Mouse (Mus musculus) G1E (cell line): Measurements from ENCODE around the gene Dyrk4. TPM values are rescaled to one million over a fixed set of nuclear protein-coding genes. Genes with fewer than 3 reads are reported as not detected.

Experiments
- ATAC-seq: 2 replicates; pipeline ENCODE4 v1.8.0; 2016; ENCODE audit warnings: mild to moderate bottlenecking; ENCODE audit not compliant: insufficient number of reproducible peaks, poor library complexity, low FRiP score, severe bottlenecking; ENCODE audit errors: extremely low read depth
- DNase-seq: peaks from one replicate; pipeline ENCODE4 v3.0.0; 2012; ENCODE audit warnings: low spot score
- H3K27me3 ChIP-seq: 2 replicates; pipeline ENCODE4 v1.6.1; 2012; ENCODE audit warnings: mild to moderate bottlenecking, low read length, inconsistent platforms; ENCODE audit not compliant: insufficient read depth
- H3K36me3 ChIP-seq: replicated peaks from 2 replicates; pipeline ENCODE3; 2012; ENCODE audit warnings: mild to moderate bottlenecking, inconsistent platforms
- H3K4me1 ChIP-seq: 2 replicates; pipeline ENCODE4 v1.6.1; 2012; ENCODE audit warnings: low read depth, low read length, inconsistent platforms, mixed read lengths; ENCODE audit not compliant: insufficient read depth
- H3K4me3 ChIP-seq: 2 replicates; pipeline ENCODE4 v1.5.1; 2012; ENCODE audit warnings: low read depth, mild to moderate bottlenecking, inconsistent platforms, low read length, moderate library complexity, mixed read lengths
- H3K9me3 ChIP-seq: replicated peaks from 2 replicates; pipeline ENCODE4 v1.6.1; 2012; ENCODE audit warnings: inconsistent platforms
- CTCF ChIP-seq: IDR thresholded peaks from 2 replicates; pipeline ENCODE4 v1.5.1; 2012; ENCODE audit warnings: low read depth, low read length, inconsistent platforms, mixed read lengths
- GATA1 ChIP-seq: IDR thresholded peaks from 2 replicates; pipeline ENCODE4 v1.6.1; 2012; ENCODE audit warnings: borderline replicate concordance, low read length, inconsistent platforms, mixed read lengths
- GATA2 ChIP-seq: IDR thresholded peaks from 2 replicates; pipeline ENCODE4 v1.6.1; 2012; ENCODE audit warnings: low read depth, low read length, inconsistent platforms, borderline replicate concordance
- POLR2AphosphoS5 ChIP-seq: IDR thresholded peaks from 2 replicates; pipeline ENCODE4 v1.6.1; 2012; ENCODE audit warnings: low read depth, low read length, inconsistent platforms; ENCODE audit not compliant: insufficient replicate concordance
- TAL1 ChIP-seq: conservative IDR thresholded peaks from 2 replicates; pipeline ENCODE4 v1.6.1; 2012; ENCODE audit warnings: low read depth, low read length, inconsistent platforms, mixed read lengths
- polyA plus RNA-seq: library from polyadenylated mRNA; stranded (reverse); fragments of >175 nt; gene quantifications from 2 replicates; pipeline ENCODE4 v1.2.3, GENCODE M21; 2012
- total RNA-seq, 2 experiments: library from RNA; stranded (forward) in 1 of 2; stranded (reverse) in 1 of 2; fragments of 200-1000 nt in 1 of 2; fragments of >200 nt in 1 of 2; fragmentation: Nextera tagmentation in 1 of 2; gene quantifications; 2 replicates each; pipeline ENCODE4 v1.2.3; 2014 to 2017

Dyrk4 gene
- total and polyA plus RNA-seq, 3 experiments: not detected

GRCm38 (mm10) chr6:126852881-126853280, 68.8 kb downstream of the Dyrk4 start, which contains the start of gene Akap3:
TSS of gene Akap3 (plus strand) at chr6:126853098.
- H3K4me1 ChIP-seq: peaks cover 11% of the 10 kb centered on the region
- H3K9me3 ChIP-seq: no peaks in the 10 kb centered on the region
- no peaks in the 10 kb centered on the region for H3K36me3 ChIP-seq
- TF ChIP-seq GATA2: no peak
- no peak for TF ChIP-seq GATA1
- TF ChIP-seq CTCF: no peak
- TF ChIP-seq POLR2AphosphoS5: no peak
- TF ChIP-seq TAL1: no peak
- H3K27me3 ChIP-seq: no peaks in the 10 kb centered on the region; the same call in 1 of the 2 replicates
- no peak within 1 kb of the TSS for H3K4me3 ChIP-seq
- ATAC-seq (no peak), DNase-seq (no peak)

GRCm38 (mm10) chr6:126848712-126849704, 72.6 kb downstream of the Dyrk4 start, which contains the start of gene Ndufa9:
TSS of gene Ndufa9 (minus strand) at chr6:126849136.
- DNase-seq (peak; percentile 83), ATAC-seq (peak; percentile 88)
- peak within 1 kb of the TSS; percentile 90 for H3K4me3 ChIP-seq
- H3K36me3 ChIP-seq: peaks cover 18% of the 10 kb centered on the region
- no peaks in the 10 kb centered on the region; the same call in 1 of the 2 replicates for H3K27me3 ChIP-seq
- H3K4me1 ChIP-seq: peaks cover 25% of the 10 kb centered on the region
- no peak for TF ChIP-seq POLR2AphosphoS5
- H3K9me3 ChIP-seq: no peaks in the 10 kb centered on the region

- TF ChIP-seq TAL1: no peak
- TF ChIP-seq CTCF: no peak
- H3K27me3 ChIP-seq: no peaks in the 10 kb centered on the region
- ATAC-seq (no peak), DNase-seq (no peak)
- no peaks in the 10 kb centered on the region for H3K4me1 ChIP-seq
- H3K36me3 ChIP-seq: peaks cover 99% of the 10 kb centered on the region
- H3K9me3 ChIP-seq: no peaks in the 10 kb centered on the region
- H3K4me3 ChIP-seq: no peak overlapping the region
Observed at GRCm38 (mm10) chr6:126836628-126837027, 85.0 kb downstream of the Dyrk4 start.

Other genes with a start within 250 kb of the Dyrk4 start
- gene Kcna6, start 181.2 kb downstream of the Dyrk4 start, total RNA-seq (2014; fragmentation: Nextera tagmentation): not detected in 2 replicates
- 0.06 and 0.16 TPM in 2 replicates for gene Kcna6, start 181.2 kb downstream of the Dyrk4 start, total RNA-seq (2017)
- gene Kcna6, start 181.2 kb downstream of the Dyrk4 start, polyA plus RNA-seq: not detected in 2 replicates
- 45.5 and 58.8 TPM in 2 replicates for gene Ndufa9, start 72.7 kb downstream of the Dyrk4 start, total RNA-seq (2014; fragmentation: Nextera tagmentation)
- gene Ndufa9, start 72.7 kb downstream of the Dyrk4 start, total RNA-seq (2017): 138 and 139 TPM in 2 replicates
- 4.7 and 5.5 TPM in 2 replicates for gene Ndufa9, start 72.7 kb downstream of the Dyrk4 start, polyA plus RNA-seq
- not detected in 2 replicates for gene Akap3, start 68.7 kb downstream of the Dyrk4 start, total RNA-seq (2014; fragmentation: Nextera tagmentation)
- 0.16 TPM in 1 of 2 replicates, not detected in the other for gene Akap3, start 68.7 kb downstream of the Dyrk4 start, total RNA-seq (2017)
- not detected in 2 replicates for gene Akap3, start 68.7 kb downstream of the Dyrk4 start, polyA plus RNA-seq
- 75.9 and 77.4 TPM in 2 replicates for gene Rad51ap1, start 17.7 kb upstream of the Dyrk4 start, total RNA-seq (2014; fragmentation: Nextera tagmentation)
- 180 and 187 TPM in 2 replicates for gene Rad51ap1, start 17.7 kb upstream of the Dyrk4 start, total RNA-seq (2017)
- gene Rad51ap1, start 17.7 kb upstream of the Dyrk4 start, polyA plus RNA-seq: 41.8 and 50.2 TPM in 2 replicates
- gene D6Wsu163e, start 18.1 kb upstream of the Dyrk4 start, total RNA-seq (2014; fragmentation: Nextera tagmentation): 27.3 and 36.3 TPM in 2 replicates
- gene D6Wsu163e, start 18.1 kb upstream of the Dyrk4 start, total RNA-seq (2017): 61.2 and 65.9 TPM in 2 replicates
- 3.3 and 4.0 TPM in 2 replicates for gene D6Wsu163e, start 18.1 kb upstream of the Dyrk4 start, polyA plus RNA-seq
- gene Fgf6, start 93.7 kb upstream of the Dyrk4 start, total RNA-seq (2014; fragmentation: Nextera tagmentation): not detected in 2 replicates
- 0.05 and 0.06 TPM in 2 replicates for gene Fgf6, start 93.7 kb upstream of the Dyrk4 start, total RNA-seq (2017)
- gene Fgf6, start 93.7 kb upstream of the Dyrk4 start, polyA plus RNA-seq: not detected in 2 replicates
- gene Fgf23, start 151.1 kb upstream of the Dyrk4 start, total RNA-seq (2014; fragmentation: Nextera tagmentation): not detected in 2 replicates
- gene Fgf23, start 151.1 kb upstream of the Dyrk4 start, total RNA-seq (2017): 0.12 and 0.22 TPM in 2 replicates
- gene Fgf23, start 151.1 kb upstream of the Dyrk4 start, polyA plus RNA-seq: not detected in 2 replicates
- gene Tigar, start 187.7 kb upstream of the Dyrk4 start, total RNA-seq (2014; fragmentation: Nextera tagmentation): 2.5 and 3.4 TPM in 2 replicates
- 4.0 and 4.7 TPM in 2 replicates for gene Tigar, start 187.7 kb upstream of the Dyrk4 start, total RNA-seq (2017)
- gene Tigar, start 187.7 kb upstream of the Dyrk4 start, polyA plus RNA-seq: 0.94 and 1.1 TPM in 2 replicates
- 549 and 656 TPM in 2 replicates for gene Ccnd2, start 230.4 kb upstream of the Dyrk4 start, total RNA-seq (2014; fragmentation: Nextera tagmentation)
- 127 and 152 TPM in 2 replicates for gene Ccnd2, start 230.4 kb upstream of the Dyrk4 start, total RNA-seq (2017)
- 822 and 1,195 TPM in 2 replicates for gene Ccnd2, start 230.4 kb upstream of the Dyrk4 start, polyA plus RNA-seq